Mouse (Mus musculus): ENCODE results near the gene Trim13.
A peak's percentile ranks its signal among the peaks of the same experiment; 100 is the strongest.

The Trim13 gene

GRCm38 (mm10) chr14:61613319-61613718 is 15.3 kb downstream of the Trim13 start:
- DNase-seq (ENCODE audit: low spot score in 2 of 2): no peak

GRCm38 (mm10) chr14:61620371-61620770 is 22.3 kb downstream of the Trim13 start:
- no peak for DNase-seq (ENCODE audit: low spot score in 2 of 2)

GRCm38 (mm10) chr14:61635969-61636368 is 37.9 kb downstream of the Trim13 start:
- no peak for DNase-seq (ENCODE audit: low spot score in 2 of 2)

- DNase-seq (ENCODE audit: low spot score in 2 of 2): no peak
These were observed 44.6 kb downstream of the Trim13 start for GRCm38 (mm10) chr14:61642668-61643067.

GRCm38 (mm10) chr14:61645547-61645946 is 47.5 kb downstream of the Trim13 start:
- DNase-seq (ENCODE audit: low spot score in 2 of 2): no peak

- DNase-seq (ENCODE audit: low spot score in 2 of 2): no peak
These were observed 49.3 kb downstream of the Trim13 start for GRCm38 (mm10) chr14:61647182-61647880.

- peak in 1 of 2 experiments; percentile 23 for DNase-seq (ENCODE audit: low spot score in 2 of 2)
These were observed 50.0 kb downstream of the Trim13 start for GRCm38 (mm10) chr14:61647881-61648684.

GRCm38 (mm10) chr14:61648685-61649504 is 50.8 kb downstream of the Trim13 start:
- DNase-seq (ENCODE audit: low spot score in 2 of 2): peak; percentile 82 to 91

- DNase-seq (ENCODE audit: low spot score in 2 of 2): peak in 1 of 2 experiments; percentile 59
These were observed 52.4 kb downstream of the Trim13 start for GRCm38 (mm10) chr14:61650291-61650960.
